Mouse (Mus musculus) frontal cortex, postnatal 25 days (tissue): ENCODE data around the gene Nenf.

Source experiments
- DNase-seq, 2 experiments: peaks; one replicate each; pipeline ENCODE4 v3.0.0; 2022; ENCODE audit warnings: low spot score in 2 of 2

The Nenf gene

GRCm38 (mm10) chr1:191283110-191284040 is 34.6 kb downstream of the Nenf start:
- no peak for DNase-seq

- no peak for DNase-seq
Measured at GRCm38 (mm10) chr1:191282319-191282718, 35.7 kb downstream of the Nenf start.

GRCm38 (mm10) chr1:191281171-191281570 is 36.8 kb downstream of the Nenf start:
- no peak for DNase-seq

GRCm38 (mm10) chr1:191278324-191278723 is 39.7 kb downstream of the Nenf start:
- no peak for DNase-seq

GRCm38 (mm10) chr1:191277549-191278059 is 40.4 kb downstream of the Nenf start:
- DNase-seq, result no peak

GRCm38 (mm10) chr1:191276181-191276580 is 41.8 kb downstream of the Nenf start:
- DNase-seq, result no peak

GRCm38 (mm10) chr1:191275527-191275926 is 42.5 kb downstream of the Nenf start:
- DNase-seq, result peak; percentile 62 to 67

GRCm38 (mm10) chr1:191272660-191273059 is 45.3 kb downstream of the Nenf start:
- no peak for DNase-seq

- DNase-seq, result no peak
Measured at GRCm38 (mm10) chr1:191269648-191269952, 48.4 kb downstream of the Nenf start.

GRCm38 (mm10) chr1:191268797-191269647 is 49.0 kb downstream of the Nenf start:
- no peak for DNase-seq

GRCm38 (mm10) chr1:191267856-191268255 is 50.1 kb downstream of the Nenf start:
- no peak for DNase-seq

- no peak for DNase-seq
Measured at GRCm38 (mm10) chr1:191267162-191267561, 50.8 kb downstream of the Nenf start.

GRCm38 (mm10) chr1:191263471-191263870 is 54.5 kb downstream of the Nenf start:
- DNase-seq, result no peak

- no peak for DNase-seq
Measured at GRCm38 (mm10) chr1:191261861-191262260, 56.1 kb downstream of the Nenf start.

GRCm38 (mm10) chr1:191259661-191260060 is 58.3 kb downstream of the Nenf start:
- DNase-seq, result no peak

GRCm38 (mm10) chr1:191259121-191259520 is 58.9 kb downstream of the Nenf start:
- no peak for DNase-seq

GRCm38 (mm10) chr1:191258521-191258920 is 59.5 kb downstream of the Nenf start:
- DNase-seq, result no peak

GRCm38 (mm10) chr1:191257981-191258380 is 60.0 kb downstream of the Nenf start:
- no peak for DNase-seq

- DNase-seq, result no peak
Measured at GRCm38 (mm10) chr1:191257351-191257771, 60.6 kb downstream of the Nenf start.
